Mouse (Mus musculus) liver, postnatal 0 days (tissue): ENCODE measurements around the gene Aacs.

ENCODE experiments used
- CTCF ChIP-seq: sonication (generic); IDR thresholded peaks from 2 replicates; pipeline ENCODE4 v1.5.1; 2016; ENCODE audit warnings: antibody characterized with exemption, low read depth
- EP300 ChIP-seq: IDR thresholded peaks from 2 replicates; pipeline ENCODE4 v1.6.1; 2016; ENCODE audit warnings: antibody characterized with exemption, low read depth, mild to moderate bottlenecking

GRCm38 (mm10) chr5:125515006-125515405, 39.4 kb downstream of the Aacs start:
- TF ChIP-seq CTCF: no peak
- no peak for TF ChIP-seq EP300
